Mouse (Mus musculus) embryo, embryonic 10 days (tissue): Measurements from ENCODE around the gene Pde1c.
"Not testable (repeated sequence)": the region's sequence is repeated elsewhere in the genome, so short reads cannot be mapped to it uniquely, and the experiment has no call there.

ENCODE experiments used
- DNase-seq: peaks from one replicate; pipeline ENCODE4 v3.0.0-alpha.2; 2015; ENCODE audit warnings: low spot score

Pde1c gene

DNA sequence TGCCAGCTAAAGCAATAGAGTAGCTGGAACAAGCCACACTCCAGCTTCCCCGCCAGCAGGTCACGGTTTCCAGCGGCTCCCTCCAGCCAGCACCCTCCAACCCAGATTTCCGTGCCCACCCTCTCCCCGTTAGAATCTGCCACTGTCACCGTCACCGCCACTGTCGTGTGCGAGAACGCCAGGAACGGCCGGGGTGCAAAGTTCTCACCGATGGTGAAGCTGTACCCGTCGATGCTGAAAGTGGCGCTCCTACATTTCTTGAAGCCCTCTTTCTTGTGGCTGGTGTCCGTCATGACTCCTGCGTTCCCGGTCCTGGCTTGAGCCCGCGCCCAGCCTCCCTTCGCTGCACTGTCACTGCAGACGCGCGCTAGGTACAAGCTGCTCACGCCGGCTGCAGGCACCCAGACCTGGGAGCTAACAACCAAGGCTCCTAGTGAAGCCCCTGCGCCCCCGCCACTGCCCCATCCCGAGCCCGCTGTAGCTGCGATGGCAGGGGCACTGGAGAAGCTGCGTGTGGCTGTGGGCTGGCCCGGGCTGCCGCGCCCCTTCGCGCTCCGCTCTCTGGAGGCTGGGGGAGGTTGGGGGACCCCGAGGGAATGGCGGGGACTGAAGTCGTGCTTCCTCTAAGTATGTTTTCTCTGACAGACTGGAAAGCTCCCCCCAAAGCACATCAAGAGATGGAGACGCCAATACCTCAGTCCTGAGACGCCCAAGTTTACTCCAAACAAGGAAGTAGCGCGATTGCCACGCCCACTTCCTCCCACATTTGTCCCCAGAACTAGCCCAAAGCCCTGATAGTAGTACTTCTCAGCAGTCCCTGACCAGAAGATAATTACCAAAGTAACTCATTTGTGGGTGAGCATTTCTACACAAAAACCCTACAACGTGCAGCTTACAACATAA is at the start of gene Pde1c:
Gene Pde1c (minus strand): TSS at position 634 of the 903 bp plus-strand sequence.
- DNase-seq: peak; percentile 80

GRCm38 (mm10) chr6:56616982-56617613 is 48.2 kb upstream of the Pde1c start:
- DNase-seq: peak; percentile 81

DNA sequence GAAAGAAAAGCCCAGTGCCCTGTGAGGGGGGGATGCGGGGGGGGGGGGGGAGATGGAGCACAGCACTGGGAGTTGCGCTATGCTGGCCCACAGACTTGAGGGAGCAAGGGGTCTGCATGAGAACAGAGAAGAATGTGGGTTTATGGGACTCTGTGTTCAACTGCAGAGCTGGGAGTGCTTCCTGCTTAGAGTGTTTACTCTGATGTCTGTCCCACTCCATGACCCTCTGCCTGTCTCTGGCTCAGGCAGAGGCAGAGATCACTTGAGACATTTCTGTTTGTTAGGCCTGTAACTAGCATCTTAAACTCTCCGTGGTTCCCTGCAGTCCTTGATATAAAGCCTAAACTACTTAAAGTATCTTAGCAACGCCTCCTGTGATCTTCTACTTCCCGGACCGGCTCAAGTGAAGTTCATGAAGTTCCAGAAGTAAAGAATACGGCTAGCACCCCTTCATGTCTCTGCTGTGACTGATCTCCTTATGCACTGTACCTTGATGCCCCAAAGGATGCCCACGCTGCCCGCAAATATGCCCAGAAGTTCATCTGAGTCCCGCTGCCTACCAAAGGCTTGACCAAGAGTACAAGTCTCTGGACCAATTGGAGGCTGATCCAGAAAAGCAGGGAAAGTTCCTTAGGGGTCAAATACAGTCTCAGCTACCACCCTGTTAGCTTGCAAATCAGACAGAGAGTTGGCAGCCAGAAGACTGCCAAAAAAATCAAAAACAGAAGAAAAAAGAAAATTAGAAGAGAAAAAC is 47.5 kb upstream of the Pde1c start:
- no peak for DNase-seq

DNA sequence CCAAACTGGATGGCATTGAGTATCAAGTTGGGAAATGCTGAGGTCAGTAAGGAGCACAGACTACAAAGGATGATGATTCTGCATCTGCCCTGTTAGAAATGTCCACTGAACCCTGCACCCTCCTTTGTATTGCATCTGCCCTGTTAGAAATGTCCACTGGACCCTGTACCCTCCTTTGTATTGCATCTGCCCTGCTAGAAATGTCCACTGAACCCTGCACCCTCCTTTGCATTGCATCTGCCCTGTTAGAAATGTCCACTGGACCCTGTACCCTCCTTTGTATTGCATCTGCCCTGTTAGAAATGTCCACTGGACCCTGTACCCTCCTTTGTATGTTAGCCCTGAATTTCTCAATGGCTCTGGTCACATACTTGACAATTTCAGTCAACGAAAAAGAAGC is 40.6 kb upstream of the Pde1c start:
- DNase-seq: not testable (repeated sequence)

GRCm38 (mm10) chr6:56608277-56608676 is 39.4 kb upstream of the Pde1c start:
- DNase-seq: peak; percentile 86

GRCm38 (mm10) chr6:56579568-56579967 is 10.7 kb upstream of the Pde1c start:
- no peak for DNase-seq

- DNase-seq: no peak
These were observed 8.0 kb downstream of the Pde1c start for GRCm38 (mm10) chr6:56560891-56561290.

DNA sequence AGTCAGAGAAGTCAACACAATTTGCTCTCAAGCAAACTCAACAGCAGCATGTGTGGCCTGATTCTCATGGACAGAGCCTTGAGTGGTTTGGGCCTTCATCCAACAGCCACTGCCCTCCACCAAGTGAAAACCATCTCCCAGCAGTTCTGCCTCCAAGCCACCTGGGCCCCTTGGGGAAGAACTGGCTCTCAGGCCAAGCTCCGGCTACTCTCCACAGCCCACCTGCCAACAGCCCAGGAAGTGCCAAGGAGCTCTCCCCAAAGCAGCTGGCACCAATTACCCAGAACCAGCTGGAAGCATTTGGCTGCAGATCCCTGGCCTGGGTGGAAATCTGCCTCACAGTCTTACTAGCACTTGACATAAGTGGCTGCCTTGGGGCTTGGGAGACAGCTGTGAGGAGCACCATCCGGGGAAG is 8.4 kb downstream of the Pde1c start:
- no peak for DNase-seq

DNA sequence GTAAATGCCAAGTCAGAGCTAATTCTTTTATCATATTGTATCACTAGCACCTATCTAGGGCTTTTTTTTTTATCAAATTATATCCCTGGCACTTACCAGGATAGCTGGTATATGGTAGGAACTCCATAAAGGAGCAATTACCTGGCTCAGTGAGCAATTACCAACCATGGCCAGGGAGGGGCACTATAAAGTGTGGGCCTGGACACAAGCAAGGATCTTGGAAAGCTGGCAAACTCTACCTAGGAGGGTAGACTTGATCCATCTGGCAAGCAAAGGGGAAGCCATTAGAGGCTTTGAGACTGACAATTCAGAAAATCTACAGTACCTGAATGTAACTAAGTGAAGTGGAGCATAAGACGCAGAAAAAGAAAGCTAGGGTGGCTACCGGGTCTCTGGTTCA is 10.2 kb downstream of the Pde1c start:
- DNase-seq: no peak

DNA sequence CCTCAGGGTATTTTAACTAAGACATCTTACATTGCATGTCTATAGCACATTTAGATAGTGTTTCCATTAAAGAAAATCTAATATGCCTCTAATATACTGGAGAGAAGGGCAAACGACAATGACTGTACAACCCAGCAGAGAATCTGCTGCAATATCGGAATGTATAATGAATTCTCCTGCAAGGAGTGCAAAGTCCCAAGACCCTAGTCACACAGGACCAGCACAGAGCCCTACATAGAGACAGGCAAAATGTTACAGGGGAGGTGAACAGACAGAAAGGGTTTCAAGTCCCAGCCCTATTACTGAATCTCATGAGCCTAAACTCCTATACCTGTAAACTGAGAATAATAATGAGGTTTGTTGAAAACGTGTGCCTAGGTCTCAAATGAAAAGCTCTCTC is 13.1 kb downstream of the Pde1c start:
- DNase-seq: no peak

GRCm38 (mm10) chr6:56555382-56555781 is 13.5 kb downstream of the Pde1c start:
- DNase-seq: no peak

DNA sequence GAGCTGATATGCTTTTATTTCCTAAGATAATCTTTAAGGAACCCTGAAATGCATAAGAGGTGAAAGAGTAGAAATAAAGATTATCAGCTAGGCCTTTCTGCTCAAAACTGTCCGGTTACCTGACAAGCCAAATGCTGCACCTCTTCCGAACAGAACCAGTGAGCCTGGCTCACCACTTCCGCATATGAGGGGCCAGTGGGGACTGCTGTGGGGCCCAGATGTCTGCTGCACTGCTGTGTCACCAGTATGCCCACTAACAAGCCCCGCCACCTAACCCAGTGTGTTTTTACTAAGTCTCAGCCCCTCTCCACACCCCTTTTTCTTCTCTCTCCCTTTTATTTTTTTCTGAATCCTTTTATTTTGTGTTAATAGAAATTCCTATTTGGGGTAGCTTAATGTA is 17.9 kb downstream of the Pde1c start:
- no peak for DNase-seq

GRCm38 (mm10) chr6:56540247-56540646 is 28.7 kb downstream of the Pde1c start:
- DNase-seq: no peak

DNA sequence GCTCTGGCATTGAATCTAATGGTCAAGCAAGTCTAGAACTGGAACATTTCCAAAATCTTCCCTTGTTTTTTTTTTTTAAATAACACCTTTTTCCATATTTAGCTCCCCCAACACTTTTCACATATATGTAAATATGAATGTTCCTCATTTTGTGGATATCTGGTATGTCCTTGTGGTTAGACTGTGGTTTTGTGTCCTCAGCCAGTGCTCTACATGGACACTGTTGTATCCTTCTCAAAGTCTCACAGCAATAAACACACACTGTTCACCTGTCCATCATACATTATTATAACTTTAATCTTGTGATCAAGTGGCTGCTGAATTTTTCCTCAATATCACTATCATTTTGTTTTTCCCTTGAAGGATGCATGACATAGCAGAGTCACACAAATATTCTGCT is 34.2 kb downstream of the Pde1c start:
- no peak for DNase-seq

DNA sequence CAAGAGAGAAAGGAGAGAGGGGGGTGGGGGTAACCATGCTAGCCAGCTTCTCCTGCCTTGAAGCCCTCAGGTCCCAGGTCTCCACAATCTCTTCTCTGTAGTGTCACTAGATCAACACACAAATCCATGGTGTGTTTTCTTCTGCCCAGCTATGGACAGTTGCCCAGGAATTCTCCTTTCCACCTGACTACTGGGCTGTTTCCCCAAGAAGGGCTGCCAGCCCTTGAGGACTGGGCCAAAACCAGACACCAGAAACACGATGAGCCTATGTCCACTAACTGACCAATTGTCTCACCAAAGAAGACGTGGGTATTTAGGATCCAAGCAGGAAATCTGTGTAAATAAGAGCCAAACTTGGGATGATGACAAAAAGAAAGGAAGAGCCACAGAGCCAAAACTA is 36.6 kb downstream of the Pde1c start:
- no peak for DNase-seq

- DNase-seq: no peak
These were observed 44.7 kb downstream of the Pde1c start for GRCm38 (mm10) chr6:56523938-56524866.

DNA sequence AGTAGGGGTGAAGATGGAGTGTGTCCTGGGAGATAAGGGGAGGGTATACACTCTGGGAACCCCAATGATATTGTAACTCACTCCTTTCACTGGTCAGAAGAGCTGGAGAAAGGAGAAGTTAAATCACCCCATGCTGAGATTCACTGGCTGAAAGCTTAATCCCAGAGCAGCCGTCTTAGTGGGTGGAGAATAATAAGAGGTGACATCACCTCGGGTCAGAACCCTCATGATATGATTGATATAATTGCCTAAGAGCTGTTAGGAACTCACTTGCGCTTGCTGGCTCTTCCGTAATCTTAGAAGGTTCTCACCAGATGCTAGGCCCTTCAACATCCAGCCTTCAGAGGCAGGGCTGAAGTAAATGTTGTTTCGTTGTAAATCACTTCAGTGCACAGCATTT is 79.7 kb downstream of the Pde1c start:
- no peak for DNase-seq

- no peak for DNase-seq
These were observed 83.8 kb downstream of the Pde1c start for GRCm38 (mm10) chr6:56485078-56485477.

DNA sequence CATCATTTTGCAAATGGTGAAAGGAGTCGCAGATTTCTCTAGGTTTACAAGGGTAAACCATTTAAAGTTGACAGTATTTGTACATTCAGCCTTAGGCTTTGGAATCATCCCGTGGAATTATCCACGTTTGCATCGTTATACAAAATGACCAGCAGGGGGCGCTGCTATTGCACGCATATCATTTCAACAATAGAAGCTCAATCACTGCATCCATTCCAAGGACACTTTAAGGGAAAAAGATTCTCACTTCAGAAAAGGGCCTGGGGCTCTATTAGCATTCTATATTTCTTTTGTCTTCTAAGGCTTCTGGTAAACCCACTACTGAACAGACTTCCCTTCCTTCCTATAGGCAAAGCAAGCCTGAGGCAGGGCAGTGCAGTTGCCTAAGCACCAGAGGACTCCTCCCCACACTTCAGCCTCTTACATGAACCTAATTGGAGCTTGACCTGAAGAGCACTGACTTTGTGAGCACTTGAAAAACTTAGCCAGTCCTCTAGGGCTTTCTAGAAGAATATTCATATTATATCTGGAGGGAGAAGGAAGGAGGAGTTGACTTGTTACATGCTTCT is 87.9 kb downstream of the Pde1c start:
- DNase-seq: peak; percentile 81

- DNase-seq: peak; percentile 73
These were observed 92.3 kb downstream of the Pde1c start for GRCm38 (mm10) chr6:56476581-56476980.

DNA sequence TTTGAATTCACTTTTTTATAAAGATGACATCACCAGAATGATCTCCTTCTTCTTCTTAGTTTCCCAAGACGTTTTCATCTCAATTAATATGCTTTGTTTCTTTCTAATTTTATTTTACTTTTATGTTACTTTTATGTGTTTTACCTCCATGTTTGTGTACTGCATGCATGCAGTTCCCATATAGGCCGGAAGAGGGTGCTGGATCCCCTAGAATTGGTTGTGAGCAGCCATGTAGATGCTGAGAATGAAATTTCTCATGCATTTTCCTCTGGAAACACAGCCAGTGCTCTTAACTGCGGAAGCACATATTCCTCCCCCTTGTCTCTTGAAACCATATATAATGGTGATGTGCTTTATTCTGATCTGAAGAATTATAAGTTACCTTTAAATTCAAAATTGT is 110.8 kb downstream of the Pde1c start:
- DNase-seq: peak; percentile 39
